Mouse (Mus musculus) urinary bladder, postnatal 25 days (tissue): ENCODE results near the gene Gjb1.

ENCODE experiments used
- DNase-seq: peaks from one replicate; pipeline ENCODE4 v3.0.0; 2022; ENCODE audit warnings: low spot score

Gene Gjb1

GRCm38 (mm10) chrX:101418946-101419724, 43.0 kb downstream of the Gjb1 start:
- DNase-seq: peak; percentile 35

GRCm38 (mm10) chrX:101419725-101420699, 43.8 kb downstream of the Gjb1 start:
- peak; percentile 64 for DNase-seq

GRCm38 (mm10) chrX:101420700-101421095, 44.5 kb downstream of the Gjb1 start, which contains the start of gene Zmym3:
Gene Zmym3 (minus strand): TSS chrX:101420849.
- no peak for DNase-seq

GRCm38 (mm10) chrX:101423462-101423861, 47.3 kb downstream of the Gjb1 start:
- DNase-seq: no peak

GRCm38 (mm10) chrX:101427774-101428173, 51.6 kb downstream of the Gjb1 start:
- DNase-seq: no peak

- DNase-seq: no peak
These were observed 52.6 kb downstream of the Gjb1 start for GRCm38 (mm10) chrX:101428785-101429141.

- peak; percentile 54 for DNase-seq
These were observed 53.2 kb downstream of the Gjb1 start, which contains the start of gene Nono for GRCm38 (mm10) chrX:101429142-101429949. Gene Nono (plus strand): TSS chrX:101429318.

- no peak for DNase-seq
These were observed 53.8 kb downstream of the Gjb1 start for GRCm38 (mm10) chrX:101429976-101430375.
